Mouse (Mus musculus) right cerebral cortex, postnatal 10 days (tissue): Measurements from ENCODE around the gene Eef1a2.
A peak's percentile ranks its signal among the peaks of the same experiment; 100 is the strongest.

ENCODE experiments used
- DNase-seq, 2 experiments: peaks; one replicate each; pipeline ENCODE4 v3.0.0; 2021; ENCODE audit warnings: low spot score in 2 of 2

Gene Eef1a2

DNA sequence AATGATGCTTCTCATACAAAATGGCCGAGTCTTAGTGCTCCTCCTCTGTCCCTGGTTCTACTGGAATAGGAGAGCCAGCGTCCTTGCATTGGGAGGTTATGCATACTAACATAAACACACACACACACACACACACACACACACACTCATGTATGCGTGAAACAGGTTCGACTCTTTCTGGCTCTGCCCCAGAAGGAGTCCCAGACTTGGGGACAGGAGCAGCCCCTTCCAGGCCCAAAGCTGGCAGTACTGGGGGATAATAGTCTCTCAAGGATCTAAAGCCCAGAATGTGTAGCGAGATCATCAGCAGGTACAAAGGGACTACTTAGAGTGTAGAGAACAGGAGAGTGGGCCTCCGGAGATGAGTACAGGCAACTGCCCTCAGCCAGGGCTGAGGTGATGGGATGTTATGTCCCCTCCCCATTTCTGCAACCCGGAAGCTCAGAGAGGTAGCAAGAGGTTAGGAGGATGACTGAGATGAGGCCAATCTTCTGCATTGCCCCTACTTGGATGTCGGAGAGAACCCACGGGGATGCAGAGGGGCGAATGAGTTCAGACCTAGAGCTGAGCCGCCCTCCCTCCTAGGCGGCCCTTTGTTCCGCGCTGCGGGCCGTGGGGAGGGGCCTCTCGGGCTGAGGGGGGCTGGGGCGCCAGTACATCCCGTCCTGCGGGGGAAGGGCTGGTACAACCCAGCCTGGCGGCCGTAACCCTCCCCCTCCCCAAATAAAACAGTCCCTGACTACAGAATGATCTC lies 22.8 kb downstream of the Eef1a2 start:
- DNase-seq: peak in 1 of 2 experiments; percentile 59

DNA sequence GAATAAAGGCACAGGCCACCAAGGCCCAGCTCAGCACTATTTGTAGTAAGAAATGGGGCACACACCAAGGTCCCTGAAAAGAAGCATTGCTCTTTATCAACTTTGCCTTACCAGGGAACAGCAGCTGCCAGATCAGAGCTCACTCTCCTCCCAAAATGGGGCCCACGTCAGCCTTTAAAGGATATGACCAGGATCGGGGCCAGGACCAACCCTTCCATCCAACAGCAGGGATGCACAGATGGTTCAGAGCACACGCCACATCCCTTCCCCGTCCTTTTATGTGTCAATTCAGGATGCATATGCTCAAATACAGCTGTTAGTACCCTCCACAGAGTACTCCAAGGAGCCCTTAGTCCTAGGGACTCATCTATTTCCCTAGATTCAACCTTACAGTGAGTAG lies 26.6 kb downstream of the Eef1a2 start:
- DNase-seq: no peak

DNA sequence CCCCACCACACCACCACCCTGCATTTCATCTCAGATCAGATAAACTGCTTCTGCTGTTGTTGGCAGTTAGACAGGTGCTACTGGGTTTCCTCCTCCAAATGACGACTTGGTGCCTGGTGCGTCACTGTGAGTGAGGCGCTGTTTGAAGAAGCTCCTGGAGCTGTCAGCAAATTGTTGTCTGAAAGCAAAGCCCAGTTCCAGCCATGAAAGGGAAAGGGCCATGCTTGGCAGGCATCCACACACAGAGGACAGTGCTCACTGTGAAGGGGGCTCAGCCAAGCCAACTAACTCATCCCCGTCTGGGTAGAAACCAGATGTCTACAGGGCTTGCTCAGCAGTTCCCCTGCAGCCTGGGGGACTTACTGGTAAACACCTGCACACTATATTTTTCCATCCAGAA lies 27.9 kb downstream of the Eef1a2 start:
- DNase-seq: peak; percentile 73 to 78

DNA sequence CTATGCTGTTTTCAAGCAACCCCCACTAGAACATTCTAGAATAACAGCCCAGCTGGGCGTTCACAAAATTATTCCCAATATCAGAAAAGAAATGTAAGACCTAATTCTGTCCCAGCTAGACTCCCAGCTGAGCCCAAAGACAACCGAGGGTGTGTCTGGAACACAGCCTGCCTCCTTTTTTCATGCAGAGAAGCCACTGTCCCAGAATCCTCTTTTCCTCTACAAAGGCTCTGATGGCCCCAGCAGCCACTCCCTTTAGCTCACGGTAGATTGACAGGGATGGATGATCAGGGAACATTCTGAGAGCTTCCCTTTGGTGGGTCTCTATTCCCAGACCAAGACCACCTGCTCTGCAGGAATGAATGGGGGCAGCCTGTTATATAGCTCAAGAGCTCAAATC lies 29.0 kb downstream of the Eef1a2 start:
- DNase-seq: no peak

DNA sequence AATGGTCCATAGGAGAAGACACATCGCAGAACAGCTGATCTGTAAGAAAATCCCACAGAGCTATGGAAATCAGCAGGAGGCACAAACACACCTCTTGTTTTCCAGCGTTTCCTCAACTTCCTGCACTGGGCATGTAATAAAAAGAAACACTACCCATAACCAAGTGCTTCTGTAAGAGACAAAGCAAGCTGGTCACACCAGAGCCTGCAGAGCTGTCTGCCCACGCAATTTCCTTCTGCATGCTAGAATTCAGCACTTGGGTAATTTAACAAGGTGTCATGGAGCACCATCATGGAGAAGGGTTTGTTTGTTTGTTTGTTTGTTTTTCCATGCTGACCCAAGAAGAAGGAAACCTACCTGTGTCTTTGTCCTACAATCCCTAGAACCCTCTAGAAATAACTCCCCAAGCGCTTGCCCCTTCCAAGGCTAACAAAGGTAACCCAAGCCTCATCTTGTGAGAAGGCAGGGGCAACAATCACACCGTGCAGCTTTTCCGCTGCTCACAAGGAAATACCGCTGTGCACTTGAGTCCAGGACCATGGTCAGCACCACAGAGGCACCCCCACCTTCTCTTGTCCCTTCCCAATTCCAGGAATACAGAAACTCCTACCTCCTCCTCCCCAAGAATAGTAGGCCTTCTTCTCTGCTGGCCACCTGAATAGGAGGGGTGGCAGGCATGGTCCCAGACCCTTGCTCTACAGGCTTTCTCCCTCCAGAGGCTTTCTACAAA lies 30.9 kb downstream of the Eef1a2 start:
- no peak for DNase-seq

DNA sequence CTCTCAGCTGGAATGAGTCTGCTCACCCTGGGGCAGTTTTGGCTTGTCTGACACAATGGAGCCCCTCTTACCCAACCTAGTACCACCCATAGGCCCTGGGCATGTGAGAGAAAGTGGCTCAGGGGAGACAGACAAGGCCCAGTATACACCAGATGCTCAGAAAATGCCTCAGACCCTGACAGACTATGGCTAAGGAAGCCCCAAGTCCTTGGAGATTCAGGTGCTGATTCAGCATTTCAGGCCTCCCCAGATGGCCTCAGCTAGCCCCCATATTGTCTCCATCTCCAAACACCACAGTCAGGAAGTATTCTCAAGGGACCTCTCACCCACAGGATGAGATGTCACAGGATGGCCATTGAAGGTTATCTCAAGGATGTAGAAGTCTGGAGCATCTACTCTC lies 34.2 kb downstream of the Eef1a2 start:
- no peak for DNase-seq

DNA sequence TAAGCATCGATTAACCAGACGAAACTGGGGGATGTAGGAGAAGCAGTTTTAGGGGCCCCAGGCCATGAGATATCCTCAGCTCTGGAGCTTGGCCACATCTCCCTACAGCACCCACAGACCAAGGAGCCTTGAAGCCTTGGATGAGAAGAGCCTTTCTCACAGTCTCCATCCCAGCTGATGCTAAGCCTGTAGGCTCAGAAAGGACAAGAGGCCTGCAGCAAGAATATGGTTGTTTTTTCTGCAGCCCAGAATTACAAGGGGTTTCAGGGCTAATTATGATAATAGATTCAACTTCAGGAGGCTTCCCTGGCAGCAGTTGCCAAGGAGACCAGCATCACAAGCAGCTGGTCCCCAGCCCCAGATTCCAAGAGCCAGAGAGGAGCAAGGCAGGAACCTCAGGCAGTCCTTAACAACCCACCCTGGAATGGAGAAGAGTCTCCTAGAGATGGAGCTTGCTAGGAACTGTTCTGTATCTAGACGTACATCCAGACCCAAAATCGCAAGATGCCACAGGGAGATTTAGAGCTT lies 35.8 kb downstream of the Eef1a2 start:
- DNase-seq: peak; percentile 83 to 90

DNA sequence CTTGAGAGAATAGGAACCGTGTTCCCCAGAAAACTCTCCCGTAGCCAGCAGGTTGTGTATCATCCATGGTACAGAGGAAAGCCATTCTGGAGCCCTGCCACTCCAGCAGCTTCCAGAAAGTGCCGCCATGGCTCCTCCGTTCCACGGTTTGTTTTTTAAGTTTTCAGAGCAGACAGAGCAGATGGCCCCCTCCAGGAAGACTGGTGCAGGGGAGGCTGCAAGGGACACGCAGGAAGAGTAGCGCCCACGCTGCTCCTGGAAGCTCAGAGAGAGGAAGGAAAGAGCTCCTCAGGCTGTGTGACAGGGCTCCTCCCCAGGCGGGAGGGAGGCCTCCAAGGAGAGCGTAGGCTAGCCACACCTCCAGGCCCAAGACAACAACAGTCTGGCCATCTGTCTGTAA lies 36.9 kb downstream of the Eef1a2 start:
- peak; percentile 85 to 92 for DNase-seq

DNA sequence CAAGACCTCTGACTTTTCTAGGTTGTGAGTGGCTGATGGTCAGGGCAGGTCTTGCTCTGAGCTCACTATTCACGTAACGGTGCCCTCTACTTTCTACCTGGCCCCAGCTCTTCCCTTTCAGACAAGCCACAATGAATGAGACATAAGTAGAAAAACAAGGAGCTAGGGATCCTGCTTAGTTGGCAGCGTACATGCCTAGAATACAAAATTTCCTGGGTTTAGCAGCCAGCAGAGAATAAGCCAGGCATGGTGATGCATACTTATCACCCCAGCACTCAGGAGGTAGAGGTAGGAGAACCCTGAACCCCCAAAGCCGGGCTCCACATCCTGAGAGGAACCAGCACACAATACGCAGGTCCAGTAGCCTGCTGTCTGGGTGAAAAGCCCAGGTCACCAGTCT lies 40.4 kb downstream of the Eef1a2 start:
- no peak for DNase-seq

DNA sequence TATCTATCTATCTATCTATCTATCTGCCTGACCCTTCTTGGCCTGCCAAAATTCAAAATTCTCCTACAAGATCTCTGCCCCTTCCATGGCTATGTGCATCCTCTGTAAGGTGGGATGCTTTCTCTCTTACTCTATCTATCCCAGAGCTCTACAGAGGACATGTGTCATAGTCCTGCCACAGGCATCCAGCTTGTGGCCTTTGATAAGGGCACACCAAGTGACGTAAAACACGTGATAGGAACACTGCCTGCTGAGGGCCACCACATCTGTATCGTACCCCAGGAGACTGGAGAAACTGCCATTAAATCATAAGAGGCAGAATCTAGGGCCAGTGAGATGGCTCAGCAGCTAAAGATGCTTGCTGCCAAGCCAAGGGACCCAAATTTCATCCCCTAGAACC lies 41.4 kb downstream of the Eef1a2 start:
- no peak for DNase-seq

DNA sequence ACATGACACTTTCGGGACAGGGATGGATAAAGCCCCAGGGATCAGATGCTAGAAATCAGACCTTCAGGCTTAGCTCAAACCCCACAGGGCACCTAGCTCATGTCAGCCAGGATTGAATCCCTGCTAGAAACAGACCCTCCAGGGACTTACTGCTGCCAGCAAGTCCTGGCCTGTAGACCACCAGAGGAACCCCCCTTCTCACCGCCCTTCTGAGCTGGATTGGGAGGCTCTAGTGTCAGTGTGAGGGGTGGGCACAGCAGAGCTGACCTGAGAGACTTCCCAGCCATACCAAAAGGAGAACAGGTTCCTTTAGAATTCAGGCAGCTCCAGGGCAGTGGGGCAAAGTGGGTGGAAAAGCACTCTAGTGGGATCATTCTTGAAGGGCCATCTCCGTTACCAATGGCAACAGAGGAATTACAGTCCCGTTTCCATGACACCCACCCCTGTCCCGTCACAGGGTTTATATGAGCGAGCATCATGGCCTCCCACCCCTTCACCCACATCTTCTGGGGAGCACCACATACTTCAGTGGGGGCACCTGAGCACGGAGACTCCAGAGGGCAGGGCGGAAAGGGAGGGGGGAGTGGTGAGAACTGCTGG lies 43.0 kb downstream of the Eef1a2 start:
- no peak for DNase-seq

DNA sequence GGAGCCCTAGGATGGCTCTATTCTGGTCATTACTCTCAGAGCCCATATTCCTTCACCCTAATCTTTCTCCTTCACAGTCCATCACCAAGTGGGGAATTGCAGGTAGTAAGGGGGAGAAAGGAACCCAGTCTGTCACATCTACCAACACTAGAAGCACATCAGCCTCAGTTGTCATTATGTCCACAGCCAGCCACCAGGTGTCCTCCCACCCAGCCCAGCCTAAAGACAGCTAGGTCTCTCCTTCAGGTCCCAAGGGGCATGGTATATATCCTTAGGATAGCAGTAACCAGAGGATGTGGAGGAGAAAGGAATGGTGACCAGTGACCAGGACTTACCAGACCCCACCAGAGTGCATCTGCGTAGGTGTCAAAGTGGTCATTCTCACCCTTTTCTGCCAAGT lies 45.1 kb downstream of the Eef1a2 start:
- DNase-seq: no peak

DNA sequence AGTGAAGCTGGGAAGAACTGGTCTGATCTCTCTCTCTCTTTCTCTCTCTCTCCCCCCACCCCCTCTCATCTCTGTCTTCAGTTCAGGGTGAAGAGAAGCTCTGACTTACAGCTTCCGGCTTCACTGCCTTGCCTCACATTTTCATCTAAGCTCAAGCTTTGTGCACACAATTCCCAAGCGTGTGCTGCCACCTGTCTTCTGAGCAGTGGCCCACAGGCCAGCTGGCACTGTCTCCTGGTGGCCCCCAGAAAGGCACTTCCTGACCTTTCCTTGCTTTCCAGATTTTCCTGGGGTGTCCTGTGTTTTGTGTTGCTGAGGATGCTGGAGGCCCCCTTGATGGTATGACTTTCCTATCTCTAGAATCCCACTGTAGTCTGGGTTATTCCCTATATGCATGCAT lies 52.7 kb downstream of the Eef1a2 start:
- DNase-seq: no peak

DNA sequence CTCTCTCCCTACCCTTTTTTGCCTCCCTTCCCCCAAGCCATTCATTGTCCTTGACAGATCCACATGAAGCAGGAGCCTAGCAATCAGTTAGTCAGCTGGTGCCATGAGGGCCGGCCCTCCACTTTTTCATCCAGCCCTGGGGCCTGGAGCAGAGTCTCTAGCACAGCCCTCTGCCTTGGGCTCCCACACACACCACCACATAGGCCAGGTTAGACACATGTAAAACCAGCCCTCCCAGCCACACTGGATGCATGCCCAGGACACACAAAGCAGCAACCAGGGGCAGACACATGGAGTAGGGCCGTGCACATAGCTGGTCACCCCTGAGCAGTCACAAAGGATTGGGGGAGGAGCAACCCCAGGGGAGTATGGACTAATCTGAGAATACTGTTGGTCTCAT lies 54.7 kb downstream of the Eef1a2 start:
- no peak for DNase-seq

DNA sequence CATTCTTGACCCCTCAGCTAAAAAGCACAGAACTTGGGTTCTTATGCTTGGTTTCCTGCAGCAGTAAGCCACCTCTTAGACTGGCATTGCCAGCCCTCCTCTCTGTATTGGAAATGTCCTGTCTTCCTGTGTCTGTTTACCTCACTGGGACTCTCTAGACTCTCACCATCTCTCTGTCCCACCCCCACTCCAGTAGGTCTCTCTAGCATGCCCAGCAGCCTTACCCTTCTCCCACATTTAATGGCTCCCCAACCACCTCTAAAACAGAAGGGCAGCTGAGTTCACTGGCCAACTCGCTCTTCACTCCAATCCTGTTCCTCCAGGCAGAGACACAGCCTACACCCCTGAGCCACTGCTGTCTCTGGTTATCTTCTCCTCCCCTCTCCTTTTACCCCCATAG lies 55.2 kb downstream of the Eef1a2 start:
- DNase-seq: no peak

DNA sequence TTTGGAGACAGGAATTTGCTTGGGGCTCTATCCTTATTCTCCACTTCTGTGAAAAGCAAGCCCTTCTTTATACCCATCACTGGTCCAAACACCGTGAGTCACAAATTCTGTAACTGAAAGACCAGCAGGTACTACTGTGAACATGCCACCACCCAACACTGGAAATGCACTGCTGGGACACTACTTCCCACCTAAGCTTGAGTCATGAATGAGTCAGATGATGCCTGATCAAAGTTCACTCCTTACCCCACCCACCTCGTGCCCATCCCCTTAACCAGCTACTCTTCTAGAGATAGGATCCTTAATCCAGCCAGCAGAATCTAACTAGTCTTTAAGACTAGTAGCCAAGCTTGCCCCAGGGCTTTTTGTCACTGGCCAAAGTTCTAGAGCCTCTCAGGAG lies 56.7 kb downstream of the Eef1a2 start:
- DNase-seq: no peak
